Mouse (Mus musculus) layer of hippocampus, postnatal 10 days (tissue): Measurements from ENCODE around the gene Polr2c. TPM values are rescaled to one million over a fixed set of nuclear protein-coding genes. Genes with fewer than 3 reads are reported as not detected.
"Not testable (repeated sequence)": the region's sequence is repeated elsewhere in the genome, so short reads cannot be mapped to it uniquely, and the experiment has no call there.

ENCODE experiments used
- DNase-seq, 2 experiments: peaks; one replicate each; pipeline ENCODE4 v3.0.0; 2021; ENCODE audit warnings: low spot score in 2 of 2
- long read RNA-seq: library from polyadenylated mRNA; stranded (forward); transcript quantifications from one replicate; pipeline ENCODE4 v2.0.0, GENCODE M21; 2023
- total RNA-seq, 2 experiments: library from RNA; stranded (reverse); gene quantifications; 2 replicates each; pipeline ENCODE4 v1.2.3; 2021

Polr2c gene
- 10 to 100 TPM; 52.8 to 58.3 TPM for total RNA-seq
- long read RNA-seq, transcript Polr2c-201 (9 exons, 1,580 nt) = major isoform, 85 of 137 reads
- long read RNA-seq, partial matches to known transcripts = 3 of 137 reads
- long read RNA-seq, other reads (novel, unspliced or antisense) = 48 of 137 reads

- DNase-seq = peak; percentile 93
These were observed at the start of gene Polr2c for GRCm38 (mm10) chr8:94857346-94858173. Gene Polr2c (plus strand): TSS chr8:94857450.

- no peak for DNase-seq
These were observed 49.7 kb upstream of the Polr2c start for GRCm38 (mm10) chr8:94807506-94807905.

- no peak for DNase-seq
These were observed 48.9 kb upstream of the Polr2c start for GRCm38 (mm10) chr8:94808372-94808771.

GRCm38 (mm10) chr8:94810153-94810552 is 47.1 kb upstream of the Polr2c start, which contains the start of gene Ccl17:
Gene Ccl17 (plus strand): TSS chr8:94810453.
- no peak for DNase-seq

GRCm38 (mm10) chr8:94810855-94811254 is 46.4 kb upstream of the Polr2c start:
- DNase-seq = no peak

GRCm38 (mm10) chr8:94811654-94812053 is 45.6 kb upstream of the Polr2c start:
- no peak for DNase-seq

- peak; percentile 93 for DNase-seq
These were observed 44.6 kb upstream of the Polr2c start for GRCm38 (mm10) chr8:94812645-94813098.

- DNase-seq = peak in 1 of 2 experiments; percentile 50
These were observed 42.7 kb upstream of the Polr2c start for GRCm38 (mm10) chr8:94814556-94814955.

GRCm38 (mm10) chr8:94817933-94818332 is 39.3 kb upstream of the Polr2c start:
- no peak for DNase-seq

GRCm38 (mm10) chr8:94819671-94820179 is 37.5 kb upstream of the Polr2c start:
- no peak for DNase-seq

- DNase-seq = no peak
These were observed 36.7 kb upstream of the Polr2c start for GRCm38 (mm10) chr8:94820553-94820952.

GRCm38 (mm10) chr8:94821381-94821780 is 35.9 kb upstream of the Polr2c start:
- no peak for DNase-seq

GRCm38 (mm10) chr8:94822637-94823560 is 34.4 kb upstream of the Polr2c start:
- DNase-seq = peak; percentile 68 to 73

GRCm38 (mm10) chr8:94825170-94825569 is 32.1 kb upstream of the Polr2c start:
- no peak for DNase-seq

- no peak for DNase-seq
These were observed 31.0 kb upstream of the Polr2c start for GRCm38 (mm10) chr8:94826210-94826609.

GRCm38 (mm10) chr8:94828284-94828683 is 29.0 kb upstream of the Polr2c start:
- DNase-seq = no peak

GRCm38 (mm10) chr8:94833901-94834405 is 23.3 kb upstream of the Polr2c start:
- not testable (repeated sequence) for DNase-seq

- DNase-seq = not testable (repeated sequence)
These were observed 21.5 kb upstream of the Polr2c start for GRCm38 (mm10) chr8:94835751-94836150.

- no peak for DNase-seq
These were observed 20.6 kb upstream of the Polr2c start for GRCm38 (mm10) chr8:94836456-94837240.
